Mouse (Mus musculus): ENCODE data around the gene Ankrd52. TPM values are rescaled to one million over a fixed set of nuclear protein-coding genes. Genes with fewer than 3 reads are reported as not detected.

Ankrd52 gene
- total RNA-seq, 2 experiments from 2014 or later = 11.7 to 68.5 TPM

GRCm38 (mm10) chr10:128396017-128396673 lies 19.2 kb downstream of the Ankrd52 start:
- peak; percentile 29; the same call in 1 of the 2 replicates for ATAC-seq (replicated peaks; ENCODE audit: low FRiP score, low TSS enrichment, poor library complexity, severe bottlenecking)

- ATAC-seq (replicated peaks; ENCODE audit: low FRiP score, low TSS enrichment, poor library complexity, severe bottlenecking) = no peak
Measured at GRCm38 (mm10) chr10:128396716-128397264, 19.9 kb downstream of the Ankrd52 start.

GRCm38 (mm10) chr10:128397466-128397865 lies 20.6 kb downstream of the Ankrd52 start:
- ATAC-seq (replicated peaks; ENCODE audit: low FRiP score, low TSS enrichment, poor library complexity, severe bottlenecking) = no peak

GRCm38 (mm10) chr10:128400338-128400737 lies 23.4 kb downstream of the Ankrd52 start:
- no peak for ATAC-seq (replicated peaks; ENCODE audit: low FRiP score, low TSS enrichment, poor library complexity, severe bottlenecking)

GRCm38 (mm10) chr10:128401056-128401455 lies 24.1 kb downstream of the Ankrd52 start, which contains the start of gene Slc39a5:
Slc39a5 (minus strand) TSS chr10:128401229.
- ATAC-seq (replicated peaks; ENCODE audit: low FRiP score, low TSS enrichment, poor library complexity, severe bottlenecking) = no peak

GRCm38 (mm10) chr10:128401638-128402037 lies 24.7 kb downstream of the Ankrd52 start:
- ATAC-seq (replicated peaks; ENCODE audit: low FRiP score, low TSS enrichment, poor library complexity, severe bottlenecking) = no peak

GRCm38 (mm10) chr10:128403931-128404330 lies 27.0 kb downstream of the Ankrd52 start:
- no peak for ATAC-seq (replicated peaks; ENCODE audit: low FRiP score, low TSS enrichment, poor library complexity, severe bottlenecking)

- peak; percentile 11; the same call in 1 of the 2 replicates for ATAC-seq (replicated peaks; ENCODE audit: low FRiP score, low TSS enrichment, poor library complexity, severe bottlenecking)
Measured at GRCm38 (mm10) chr10:128408591-128409535, 31.9 kb downstream of the Ankrd52 start.

- peak; percentile 89 for ATAC-seq (replicated peaks; ENCODE audit: low FRiP score, low TSS enrichment, poor library complexity, severe bottlenecking)
Measured at GRCm38 (mm10) chr10:128409692-128410559, 33.0 kb downstream of the Ankrd52 start.

GRCm38 (mm10) chr10:128410560-128410845 lies 33.6 kb downstream of the Ankrd52 start:
- ATAC-seq (replicated peaks; ENCODE audit: low FRiP score, low TSS enrichment, poor library complexity, severe bottlenecking) = no peak

- ATAC-seq (replicated peaks; ENCODE audit: low FRiP score, low TSS enrichment, poor library complexity, severe bottlenecking) = peak; percentile 76
Measured at GRCm38 (mm10) chr10:128411211-128412054, 34.5 kb downstream of the Ankrd52 start, which contains the start of the genes Nabp2 and Rnf41. Nabp2 (minus strand) TSS chr10:128411492. Rnf41 (plus strand) TSS chr10:128411657.

GRCm38 (mm10) chr10:128412055-128412381 lies 35.1 kb downstream of the Ankrd52 start:
- no peak for ATAC-seq (replicated peaks; ENCODE audit: low FRiP score, low TSS enrichment, poor library complexity, severe bottlenecking)

GRCm38 (mm10) chr10:128412558-128412957 lies 35.6 kb downstream of the Ankrd52 start:
- no peak for ATAC-seq (replicated peaks; ENCODE audit: low FRiP score, low TSS enrichment, poor library complexity, severe bottlenecking)

GRCm38 (mm10) chr10:128413076-128413475 lies 36.2 kb downstream of the Ankrd52 start:
- no peak for ATAC-seq (replicated peaks; ENCODE audit: low FRiP score, low TSS enrichment, poor library complexity, severe bottlenecking)

- ATAC-seq (replicated peaks; ENCODE audit: low FRiP score, low TSS enrichment, poor library complexity, severe bottlenecking) = no peak
Measured at GRCm38 (mm10) chr10:128414848-128415247, 37.9 kb downstream of the Ankrd52 start.

- ATAC-seq (replicated peaks; ENCODE audit: low FRiP score, low TSS enrichment, poor library complexity, severe bottlenecking) = no peak
Measured at GRCm38 (mm10) chr10:128422426-128422825, 45.5 kb downstream of the Ankrd52 start.

GRCm38 (mm10) chr10:128424604-128425003 lies 47.7 kb downstream of the Ankrd52 start:
- no peak for ATAC-seq (replicated peaks; ENCODE audit: low FRiP score, low TSS enrichment, poor library complexity, severe bottlenecking)

GRCm38 (mm10) chr10:128425260-128425659 lies 48.3 kb downstream of the Ankrd52 start:
- no peak for ATAC-seq (replicated peaks; ENCODE audit: low FRiP score, low TSS enrichment, poor library complexity, severe bottlenecking)

All from megakaryocyte-erythroid progenitor cell, adult 5-6 weeks (primary cell).